Mouse (Mus musculus) heart, embryonic 13.5 days (tissue): ENCODE measurements at regions not wholly inside any gene's neighbourhood (a gene's known extent, or its start where the extent isn't known, plus 50 kb on each side); places are given as distances from the start of the nearest gene placed in this dataset.

Experiments used
- ATAC-seq: fragments of 200-750 bp; cut with Nextera tagmentation; 2 replicates; pipeline ENCODE4 v1.8.0; 2017; ENCODE audit warnings: moderate TSS enrichment; ENCODE audit not compliant: insufficient number of reproducible peaks, low FRiP score, low TSS enrichment; ENCODE audit errors: extremely low read depth
- H3K27ac ChIP-seq: fragments of 300-500 bp; sonication (generic); replicated peaks from 2 replicates; pipeline ENCODE4 v1.5.1; 2015; ENCODE audit warnings: moderate library complexity, mild to moderate bottlenecking, inconsistent platforms
- H3K27me3 ChIP-seq: fragments of 300-500 bp; sonication (generic); replicated peaks from 2 replicates; pipeline ENCODE4 v1.6.1; 2015; ENCODE audit warnings: mild to moderate bottlenecking, inconsistent platforms
- H3K36me3 ChIP-seq: fragments of 300-500 bp; sonication (generic); 2 replicates; pipeline ENCODE4 v1.6.1; 2015; ENCODE audit warnings: mild to moderate bottlenecking, inconsistent platforms
- H3K4me1 ChIP-seq: fragments of 300-500 bp; sonication (generic); 2 replicates; pipeline ENCODE4 v1.6.1; 2015; ENCODE audit warnings: inconsistent platforms
- H3K4me2 ChIP-seq: fragments of 300-500 bp; sonication (generic); 2 replicates; pipeline ENCODE4 v1.6.1; 2015; ENCODE audit warnings: inconsistent platforms, mild to moderate bottlenecking, moderate library complexity
- H3K4me3 ChIP-seq: fragments of 300-500 bp; sonication (generic); 2 replicates; pipeline ENCODE4 v1.5.1; 2015; ENCODE audit warnings: moderate library complexity, mild to moderate bottlenecking, inconsistent platforms
- H3K9ac ChIP-seq: fragments of 300-500 bp; sonication (generic); 2 replicates; pipeline ENCODE4 v1.6.1; 2015; ENCODE audit warnings: inconsistent platforms, mild to moderate bottlenecking, moderate library complexity
- H3K9me3 ChIP-seq: fragments of 300-500 bp; sonication (generic); 2 replicates; pipeline ENCODE4 v1.6.1; 2016; ENCODE audit warnings: inconsistent platforms
- WGBS: fragments of 180-500 bp; shearing (Covaris S2); methylation state at CpG from one replicate; pipeline ENCODE4 v1.1.7; 2015; ENCODE audit warnings: mixed read lengths; 5-methylcytosine and 5-hydroxymethylcytosine counted together

GRCm38 (mm10) chr9:32989006-32989405, 353.0 kb downstream of the Ets1 start:
- H3K4me3 ChIP-seq, result no peak overlapping the region
- H3K4me1 ChIP-seq, result 0 out of 2 replicates have a peak, but pooled peaks cover 6% of the 10 kb centered on the region
- H3K9ac ChIP-seq, result no peak overlapping the region
- no peaks in the 10 kb centered on the region for H3K27me3 ChIP-seq
- H3K9me3 ChIP-seq, result no peaks in the 10 kb centered on the region
- H3K4me2 ChIP-seq, result no peak overlapping the region
- no peak overlapping the region for H3K27ac ChIP-seq
- WGBS, result 78% methylated on average over 1 of the region's 1 CpGs
- no peaks in the 10 kb centered on the region for H3K36me3 ChIP-seq
- no peak for ATAC-seq

GRCm38 (mm10) chr9:32998323-32998722, 362.3 kb downstream of the Ets1 start:
- H3K9me3 ChIP-seq, result no peaks in the 10 kb centered on the region
- WGBS, result 67% methylated on average over 1 of the region's 1 CpGs
- no peak overlapping the region for H3K4me3 ChIP-seq
- no peak for ATAC-seq
- no peak overlapping the region for H3K9ac ChIP-seq
- no peaks in the 10 kb centered on the region for H3K27me3 ChIP-seq
- H3K36me3 ChIP-seq, result no peaks in the 10 kb centered on the region
- peaks cover 16% of the 10 kb centered on the region for H3K4me1 ChIP-seq
- no peak overlapping the region for H3K4me2 ChIP-seq
- no peak overlapping the region for H3K27ac ChIP-seq

- 25% methylated on average over 7 of the region's 7 CpGs for WGBS
- H3K27ac ChIP-seq, result peak overlapping the region; percentile 20
- peak overlapping the region; percentile 42 for H3K4me2 ChIP-seq
Measured at GRCm38 (mm10) chr9:33000691-33001164, 364.7 kb downstream of the Ets1 start.

GRCm38 (mm10) chr9:33001165-33001949, 365.3 kb downstream of the Ets1 start:
- Histone ChIP-seq H3K9ac (no peak overlapping the region), H3K27ac (peak overlapping the region; percentile 20), H3K4me3 (no peak overlapping the region), H3K27me3 (no peaks in the 10 kb centered on the region), H3K4me1 (peaks cover 16% of the 10 kb centered on the region), H3K4me2 (peak overlapping the region; percentile 42), H3K9me3 (no peaks in the 10 kb centered on the region), H3K36me3 (no peaks in the 10 kb centered on the region)
- 43% methylated on average over 9 of the region's 9 CpGs for WGBS
- ATAC-seq, result no peak

More at GRCm38 (mm10) chr9:33000691-33001164, 364.7 kb downstream of the Ets1 start:
- H3K4me1 ChIP-seq, result peaks cover 16% of the 10 kb centered on the region
- no peak for ATAC-seq
- H3K4me3 ChIP-seq, result no peak overlapping the region
- no peak overlapping the region for H3K9ac ChIP-seq
- H3K27me3 ChIP-seq, result no peaks in the 10 kb centered on the region
- no peaks in the 10 kb centered on the region for H3K36me3 ChIP-seq
- H3K9me3 ChIP-seq, result no peaks in the 10 kb centered on the region

- H3K27ac ChIP-seq, result no peak overlapping the region
- H3K4me3 ChIP-seq, result no peak overlapping the region
- H3K9ac ChIP-seq, result no peak overlapping the region
- H3K4me1 ChIP-seq, result peaks cover 16% of the 10 kb centered on the region
- H3K36me3 ChIP-seq, result no peaks in the 10 kb centered on the region
- H3K4me2 ChIP-seq, result no peak overlapping the region
- ATAC-seq, result no peak
- no peaks in the 10 kb centered on the region for H3K9me3 ChIP-seq
- no peaks in the 10 kb centered on the region for H3K27me3 ChIP-seq
- WGBS, result 86% methylated on average over 1 of the region's 1 CpGs
Measured at GRCm38 (mm10) chr9:33003880-33004279, 367.9 kb downstream of the Ets1 start.

GRCm38 (mm10) chr9:33004536-33004935, 368.5 kb downstream of the Ets1 start:
- Histone ChIP-seq H3K27me3 (no peaks in the 10 kb centered on the region), H3K27ac (no peak overlapping the region), H3K4me1 (peaks cover 16% of the 10 kb centered on the region), H3K4me3 (no peak overlapping the region), H3K4me2 (no peak overlapping the region), H3K9ac (no peak overlapping the region), H3K36me3 (no peaks in the 10 kb centered on the region), H3K9me3 (no peaks in the 10 kb centered on the region)
- 84% methylated on average over 3 of the region's 3 CpGs for WGBS
- no peak for ATAC-seq

- Histone ChIP-seq H3K27me3 (no peaks in the 10 kb centered on the region), H3K36me3 (no peaks in the 10 kb centered on the region), H3K4me2 (no peak overlapping the region), H3K9ac (no peak overlapping the region), H3K9me3 (no peaks in the 10 kb centered on the region), H3K4me1 (no peaks in the 10 kb centered on the region), H3K4me3 (no peak overlapping the region), H3K27ac (no peak overlapping the region)
- WGBS, result 65% methylated on average over 3 of the region's 3 CpGs
- no peak for ATAC-seq
Measured at GRCm38 (mm10) chr9:33007456-33008063, 371.5 kb downstream of the Ets1 start.

- H3K9me3 ChIP-seq, result no peaks in the 10 kb centered on the region
- no peak overlapping the region for H3K4me3 ChIP-seq
- H3K9ac ChIP-seq, result no peak overlapping the region
- H3K36me3 ChIP-seq, result no peaks in the 10 kb centered on the region
- no peaks in the 10 kb centered on the region for H3K27me3 ChIP-seq
- no peak for ATAC-seq
- no peak overlapping the region for H3K4me2 ChIP-seq
- H3K27ac ChIP-seq, result no peak overlapping the region
- H3K4me1 ChIP-seq, result no peaks in the 10 kb centered on the region
Measured at GRCm38 (mm10) chr9:33011241-33011640, 375.2 kb downstream of the Ets1 start.

GRCm38 (mm10) chr9:33035401-33035800, 399.4 kb downstream of the Ets1 start:
- Histone ChIP-seq H3K27me3 (no peaks in the 10 kb centered on the region), H3K9me3 (no peaks in the 10 kb centered on the region), H3K4me3 (no peak overlapping the region), H3K4me2 (no peak overlapping the region), H3K36me3 (no peaks in the 10 kb centered on the region), H3K4me1 (peaks cover 7% of the 10 kb centered on the region; the same call in 1 of the 2 replicates), H3K9ac (no peak overlapping the region), H3K27ac (no peak overlapping the region)
- WGBS, result 35% methylated on average over 3 of the region's 3 CpGs
- ATAC-seq, result no peak

GRCm38 (mm10) chr9:33039221-33039790, 403.3 kb downstream of the Ets1 start:
- Histone ChIP-seq H3K9ac (no peak overlapping the region), H3K36me3 (no peaks in the 10 kb centered on the region), H3K4me1 (peaks cover 4% of the 10 kb centered on the region; the same call in 1 of the 2 replicates), H3K4me3 (no peak overlapping the region), H3K27me3 (no peaks in the 10 kb centered on the region), H3K4me2 (no peak overlapping the region), H3K9me3 (no peaks in the 10 kb centered on the region), H3K27ac (no peak overlapping the region)
- no peak for ATAC-seq
- 59% methylated on average over 4 of the region's 4 CpGs for WGBS

- Histone ChIP-seq H3K4me3 (no peak overlapping the region), H3K9me3 (no peaks in the 10 kb centered on the region), H3K36me3 (no peaks in the 10 kb centered on the region), H3K27me3 (no peaks in the 10 kb centered on the region), H3K9ac (no peak overlapping the region), H3K4me2 (no peak overlapping the region), H3K4me1 (no peaks in the 10 kb centered on the region), H3K27ac (no peak overlapping the region)
- no peak for ATAC-seq
- whole genome bisulfite sequencing, result 77% methylated on average over 4 of the region's 4 CpGs
Measured at GRCm38 (mm10) chr9:33050789-33051188, 414.8 kb downstream of the Ets1 start.
